Mouse (Mus musculus) small intestine, adult 2 months (tissue): ENCODE measurements around the gene Nsmce4a. TPM values are rescaled to one million over a fixed set of nuclear protein-coding genes. Genes with fewer than 3 reads are reported as not detected.
"Not testable (repeated sequence)": the region's sequence is repeated elsewhere in the genome, so short reads cannot be mapped to it uniquely, and the experiment has no call there.

Experiments
- H3K27ac ChIP-seq: fragments of 200-500 bp; 2 replicates; pipeline ENCODE4 v1.5.1; 2012; ENCODE audit warnings: low read depth, low read length, control low read depth, inconsistent platforms; ENCODE audit not compliant: insufficient read depth
- H3K27me3 ChIP-seq: fragments of 200-500 bp; 2 replicates; pipeline ENCODE4 v1.6.1; 2012; ENCODE audit warnings: mild to moderate bottlenecking, moderate library complexity, low read length, inconsistent platforms; ENCODE audit not compliant: control insufficient read depth, insufficient read depth
- H3K36me3 ChIP-seq: fragments of 200-500 bp; 2 replicates; pipeline ENCODE4 v1.6.1; 2012; ENCODE audit warnings: mild to moderate bottlenecking, low read length, control low read depth, inconsistent platforms; ENCODE audit not compliant: control insufficient read depth, insufficient read depth
- H3K4me1 ChIP-seq: fragments of 200-500 bp; 2 replicates; pipeline ENCODE4 v1.6.1; 2012; ENCODE audit warnings: low read length, inconsistent platforms, mixed read lengths; ENCODE audit not compliant: control insufficient read depth, insufficient read depth, insufficient read length
- H3K4me3 ChIP-seq: fragments of 200-500 bp; 2 replicates; pipeline ENCODE4 v1.5.1; 2012; ENCODE audit warnings: low read depth, mild to moderate bottlenecking, control low read depth, inconsistent platforms, low read length, moderate library complexity
- CTCF ChIP-seq: fragments of 200-500 bp; IDR thresholded peaks from 2 replicates; pipeline ENCODE4 v1.5.1; 2012; ENCODE audit warnings: low read depth, mild to moderate bottlenecking, control low read depth, inconsistent platforms, low read length, moderate library complexity, mixed read lengths; ENCODE audit not compliant: insufficient replicate concordance, insufficient read length; ENCODE audit errors: extremely low read depth
- POLR2A ChIP-seq: fragments of 200-500 bp; IDR thresholded peaks from 2 replicates; pipeline ENCODE4 v1.6.1; 2012; ENCODE audit warnings: low read depth, mild to moderate bottlenecking, control low read depth, inconsistent platforms, low read length, moderate library complexity
- WGBS: fragments of 180-500 bp; shearing (Covaris S2); methylation state at CpG from one replicate; pipeline ENCODE4 v1.1.7; 2018; 5-methylcytosine and 5-hydroxymethylcytosine counted together
- polyA plus RNA-seq: library from polyadenylated mRNA; depleted of rRNA; stranded (reverse); fragments of >200 nt; gene quantifications from 2 replicates; pipeline ENCODE4 v1.2.3, GENCODE M21; 2012

Nsmce4a gene
- polyA plus RNA-seq, 1 experiment = 62.9 TPM

DNA sequence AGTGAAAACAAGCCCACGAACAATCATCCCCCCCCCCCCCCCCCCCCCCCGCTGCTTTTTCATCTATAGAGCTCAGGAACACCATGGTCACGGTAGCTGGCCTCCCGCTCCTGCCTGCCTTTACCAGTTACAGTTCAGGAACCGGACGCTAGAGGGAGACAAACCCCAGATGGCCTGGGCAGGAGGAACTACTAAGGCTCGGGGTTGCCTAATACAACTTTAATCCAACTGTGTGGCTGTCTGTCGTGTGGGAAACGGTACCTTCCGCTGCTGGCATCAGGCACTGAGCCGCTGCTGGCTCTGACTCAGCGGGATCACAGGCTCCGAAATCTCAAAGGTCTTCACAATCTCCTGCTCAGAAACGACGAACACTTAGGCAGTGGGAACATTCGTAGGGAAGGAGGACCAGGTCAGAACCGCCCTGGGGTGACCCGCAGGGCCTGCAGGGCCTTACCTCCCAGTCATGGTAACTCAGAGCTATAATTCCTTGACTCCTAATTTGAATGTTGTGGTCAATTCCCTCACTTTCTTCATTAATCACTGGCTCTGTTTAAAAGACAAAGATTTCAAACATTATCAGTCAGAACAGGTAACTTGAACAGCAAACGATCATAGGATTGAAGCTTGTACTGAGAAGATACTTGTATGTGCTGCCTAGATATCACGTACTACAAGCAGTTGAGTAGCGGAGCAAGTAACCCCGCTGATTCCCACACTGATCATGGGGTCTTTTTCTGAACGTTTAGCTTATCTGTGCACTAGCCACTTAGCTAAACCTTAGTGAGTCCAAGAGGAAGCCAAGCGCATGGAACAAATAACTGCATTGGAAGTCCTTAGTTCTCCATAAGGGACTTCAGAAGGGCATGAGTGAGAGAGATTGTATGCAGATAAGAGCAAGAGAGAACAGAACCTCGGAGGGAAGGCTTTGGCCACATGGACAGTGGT, 39.3 kb downstream of the Nsmce4a start:
- Histone ChIP-seq H3K27me3 (no peaks in the 10 kb centered on the region), H3K4me3 (no peak overlapping the region), H3K4me1 (peaks cover 3% of the 10 kb centered on the region), H3K36me3 (peaks cover 36% of the 10 kb centered on the region), H3K27ac (no peak overlapping the region)
- TF ChIP-seq POLR2A = no peak
- peak; percentile 90; the same call in 1 of the 2 replicates for TF ChIP-seq CTCF
- 37% methylated on average over 25 of the region's 25 CpGs for WGBS

DNA sequence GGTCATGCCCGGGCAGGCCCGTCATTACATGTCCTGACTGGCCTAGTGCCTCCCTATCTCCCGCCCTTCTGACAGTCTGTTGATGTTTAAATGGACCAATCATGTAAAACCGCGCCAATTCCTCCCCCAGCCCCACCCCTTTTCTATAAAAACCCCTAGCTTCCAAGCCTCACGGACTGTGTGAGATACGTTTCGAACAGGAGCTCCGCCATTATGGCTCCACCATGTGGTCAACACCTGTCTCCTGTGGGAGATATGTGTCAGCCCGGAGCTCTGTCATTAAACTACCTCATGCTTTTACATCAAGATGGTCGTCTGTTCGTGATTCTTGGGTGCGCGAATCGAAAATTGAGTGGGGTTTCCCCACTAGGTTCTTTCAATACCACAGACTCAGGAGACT, 41.8 kb downstream of the Nsmce4a start:
- not testable (repeated sequence) for H3K27ac ChIP-seq, H3K27me3 ChIP-seq, H3K4me1 ChIP-seq, H3K4me3 ChIP-seq
- WGBS = 95% methylated on average over 15 of the region's 15 CpGs
- H3K36me3 ChIP-seq = peaks cover 22% of the 10 kb centered on the region

GRCm38 (mm10) chr7:130527306-130527705, 45.6 kb downstream of the Nsmce4a start:
- no peak overlapping the region for H3K4me3 ChIP-seq
- H3K27ac ChIP-seq = no peak overlapping the region
- H3K36me3 ChIP-seq = peaks cover 9% of the 10 kb centered on the region
- 50% methylated on average over 9 of the region's 9 CpGs for whole genome bisulfite sequencing
- no peak for TF ChIP-seq POLR2A
- no peak for TF ChIP-seq CTCF
- H3K27me3 ChIP-seq = no peaks in the 10 kb centered on the region
- H3K4me1 ChIP-seq = no peaks in the 10 kb centered on the region

- no peaks in the 10 kb centered on the region for H3K27me3 ChIP-seq
Observed at GRCm38 (mm10) chr7:130523451-130523850, 49.5 kb downstream of the Nsmce4a start.

DNA sequence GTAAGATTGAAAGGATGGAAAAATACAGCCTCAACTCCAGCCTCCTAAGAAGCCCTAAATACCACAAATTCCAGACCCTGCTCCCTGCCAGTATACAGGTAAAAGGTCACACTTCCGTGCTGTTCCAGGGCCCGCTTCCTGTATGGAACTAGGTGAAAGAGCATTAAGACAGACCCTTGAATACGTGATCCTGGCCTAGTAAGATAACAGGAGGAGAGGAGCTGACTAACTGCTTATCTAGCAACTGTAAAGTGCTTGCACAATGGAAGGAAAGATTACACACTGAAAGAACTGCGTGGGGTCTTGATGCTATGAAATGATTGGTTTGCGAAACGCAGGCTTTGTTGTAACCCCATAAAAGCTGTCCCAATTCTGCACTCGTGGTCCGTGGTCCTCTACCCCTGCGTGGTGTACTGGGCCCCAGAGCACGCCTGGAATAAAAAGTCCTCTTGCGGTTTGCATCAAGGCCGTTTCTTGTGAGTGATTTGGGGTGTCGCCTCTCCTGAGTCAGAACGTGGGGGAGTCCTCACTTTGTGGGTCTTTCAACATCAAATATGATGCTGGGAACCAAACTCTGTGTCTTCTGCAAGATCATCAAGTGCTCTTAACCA, 52.0 kb downstream of the Nsmce4a start:
- 80% methylated on average over 14 of the region's 14 CpGs for whole genome bisulfite sequencing
- no peaks in the 10 kb centered on the region for H3K36me3 ChIP-seq
- no peaks in the 10 kb centered on the region for H3K27me3 ChIP-seq
- TF ChIP-seq CTCF = no peak
- no peak overlapping the region for H3K4me3 ChIP-seq
- H3K27ac ChIP-seq = no peak overlapping the region
- peaks cover 5% of the 10 kb centered on the region; the same call in 1 of the 2 replicates for H3K4me1 ChIP-seq

More at GRCm38 (mm10) chr7:130523451-130523850, 49.5 kb downstream of the Nsmce4a start:
- no peak overlapping the region for H3K4me3 ChIP-seq
- H3K27ac ChIP-seq = no peak overlapping the region
- H3K4me1 ChIP-seq = peaks cover 5% of the 10 kb centered on the region; the same call in 1 of the 2 replicates
- TF ChIP-seq POLR2A (no peak), CTCF (no peak)
- 84% methylated on average over 8 of the region's 8 CpGs for WGBS
- H3K36me3 ChIP-seq = no peaks in the 10 kb centered on the region

DNA sequence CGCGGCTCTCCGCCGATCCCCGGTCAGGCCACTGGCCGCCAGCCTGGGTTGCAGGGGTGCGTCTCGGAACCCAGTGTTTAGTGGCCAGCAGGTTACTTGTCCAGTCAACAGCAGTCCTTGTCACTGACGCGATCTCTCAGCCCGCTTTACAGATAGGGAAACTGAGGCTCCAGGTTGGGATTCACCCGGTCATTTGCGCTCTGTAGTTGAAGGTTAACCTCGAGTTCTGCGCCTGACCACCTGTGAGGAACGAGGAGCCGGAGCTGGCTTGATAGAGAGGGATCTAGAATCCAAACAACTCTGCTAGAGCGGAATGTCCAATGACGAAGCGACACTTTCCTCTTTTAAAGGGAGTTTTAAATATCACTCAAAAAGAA, 52.9 kb downstream of the Nsmce4a start, which contains the start of gene Ate1:
Ate1 (minus strand) TSS at position 321 of the 377 bp plus-strand sequence.
- 14% methylated on average over 20 of the region's 20 CpGs for WGBS
- Histone ChIP-seq H3K36me3 (no peaks in the 10 kb centered on the region), H3K27ac (peak within 1 kb of the TSS; percentile 88), H3K27me3 (no peaks in the 10 kb centered on the region), H3K4me1 (peaks cover 5% of the 10 kb centered on the region; the same call in 1 of the 2 replicates), H3K4me3 (peak within 1 kb of the TSS; percentile 86)
- TF ChIP-seq POLR2A = no peak
- TF ChIP-seq CTCF = no peak
